Mouse (Mus musculus): ENCODE measurements around the gene Stpg4. TPM values are rescaled to one million over a fixed set of nuclear protein-coding genes. Genes with fewer than 3 reads are reported as not detected.
A peak's percentile ranks its signal among the peaks of the same experiment; 100 is the strongest.

Gene Stpg4
- polyA plus RNA-seq, 1 experiment from 2014 or later: not detected

DNA sequence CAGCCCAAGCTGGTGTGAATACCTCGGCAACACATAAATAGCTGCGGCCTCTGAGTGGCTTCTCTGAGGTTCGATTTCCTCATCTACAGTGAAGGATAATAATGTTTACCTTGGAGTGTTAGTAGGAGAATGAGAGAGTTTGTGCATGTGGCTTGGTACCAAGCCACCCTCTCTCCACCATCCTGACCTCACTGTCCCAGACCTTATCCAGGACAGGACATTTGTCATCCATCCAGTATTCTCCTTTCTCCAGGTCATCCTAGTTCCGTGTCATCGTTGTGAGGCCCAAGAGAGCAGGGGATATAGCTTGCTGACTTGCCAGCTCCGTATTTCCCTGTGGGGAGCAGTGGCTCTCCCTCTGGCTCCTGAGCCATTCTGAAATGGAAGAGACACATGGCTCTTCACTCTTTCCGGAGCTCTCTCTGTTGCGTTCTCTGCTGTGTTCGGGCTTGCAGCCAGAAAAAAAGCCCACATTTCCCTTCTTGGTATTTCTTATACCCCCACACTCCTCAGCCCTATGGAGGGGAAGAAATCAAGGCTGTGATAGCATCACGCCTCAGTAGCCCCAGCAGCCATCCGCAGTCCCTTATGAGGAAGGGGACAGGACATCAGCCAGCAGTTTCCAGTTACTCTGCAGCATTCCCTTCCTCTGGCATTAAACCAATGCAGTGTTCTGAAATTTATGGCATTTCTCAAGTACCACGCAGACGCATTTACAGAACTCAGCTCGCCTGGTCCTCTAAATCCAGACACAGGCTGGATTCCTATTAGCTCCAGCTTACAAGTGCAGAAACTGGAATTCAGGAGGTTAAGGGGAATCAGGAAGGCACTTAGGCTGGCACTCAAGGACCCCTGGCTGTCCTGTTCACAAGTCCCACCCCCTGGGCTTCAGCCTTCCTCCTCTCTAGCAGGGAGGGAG, 32.5 kb upstream of the Stpg4 start:
- DNase-seq (ENCODE audit: low spot score): peak; percentile 19
- Histone ChIP-seq H3K27ac (replicated peaks) (peak overlapping the region; percentile 64), H3K9me3 (replicated peaks) (no peaks in the 10 kb centered on the region), H3K36me3 (no peaks in the 10 kb centered on the region), H3K4me3 (peak overlapping the region; percentile 34), H3K27me3 (ENCODE audit: low read depth, poor library complexity, severe bottlenecking) (peaks cover 23% of the 10 kb centered on the region), H3K4me1 (peaks cover 50% of the 10 kb centered on the region)
- WGBS: 24% methylated on average over 14 of the region's 14 CpGs

DNA sequence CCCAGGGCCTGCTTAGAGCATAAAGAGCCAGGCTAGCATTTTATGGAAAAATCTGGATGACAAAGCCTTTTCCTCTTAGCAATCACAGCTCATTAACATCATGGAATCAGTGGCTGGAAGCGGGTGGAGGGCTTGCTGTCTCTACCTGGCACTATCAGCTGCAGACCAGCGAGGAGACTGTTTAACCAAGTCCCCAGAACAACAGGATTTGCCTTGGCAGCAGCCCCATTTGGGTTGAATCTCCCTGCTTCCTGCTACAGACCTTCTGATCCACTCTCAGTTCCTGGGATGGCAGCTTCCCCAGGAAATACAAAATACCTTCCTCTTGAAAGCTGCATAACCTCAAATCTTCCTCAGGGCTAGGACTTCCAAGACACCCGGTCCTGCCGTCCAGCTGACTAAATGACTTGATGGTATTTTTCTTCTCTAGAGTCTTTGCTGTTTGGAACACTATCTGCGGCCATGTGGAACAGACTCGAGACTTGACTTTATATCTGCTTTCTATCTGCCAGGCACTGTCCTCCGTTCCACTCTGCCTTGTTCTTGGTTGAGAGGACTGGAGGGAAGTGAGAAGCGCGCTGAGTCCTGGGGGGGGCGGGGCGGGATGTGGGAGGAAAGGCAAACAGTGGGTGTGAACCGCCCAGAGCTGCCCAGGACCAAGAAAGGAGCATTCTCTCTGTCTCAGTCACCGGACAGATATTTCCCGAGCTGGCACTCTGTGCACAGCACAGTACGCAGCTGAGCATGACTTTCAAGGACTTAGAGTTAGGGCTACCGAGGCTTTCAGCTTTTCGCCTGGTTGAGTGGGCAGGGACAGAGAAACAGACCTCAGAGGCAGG, 31.6 kb upstream of the Stpg4 start:
- Histone ChIP-seq H3K36me3 (no peaks in the 10 kb centered on the region), H3K4me3 (peak overlapping the region; percentile 34), H3K4me1 (peaks cover 50% of the 10 kb centered on the region), H3K27me3 (ENCODE audit: low read depth, poor library complexity, severe bottlenecking) (peaks cover 23% of the 10 kb centered on the region), H3K27ac (replicated peaks) (peak overlapping the region; percentile 64), H3K9me3 (replicated peaks) (no peaks in the 10 kb centered on the region)
- DNase-seq (ENCODE audit: low spot score): peak; percentile 39
- 11% methylated on average over 14 of the region's 17 CpGs for WGBS

DNA sequence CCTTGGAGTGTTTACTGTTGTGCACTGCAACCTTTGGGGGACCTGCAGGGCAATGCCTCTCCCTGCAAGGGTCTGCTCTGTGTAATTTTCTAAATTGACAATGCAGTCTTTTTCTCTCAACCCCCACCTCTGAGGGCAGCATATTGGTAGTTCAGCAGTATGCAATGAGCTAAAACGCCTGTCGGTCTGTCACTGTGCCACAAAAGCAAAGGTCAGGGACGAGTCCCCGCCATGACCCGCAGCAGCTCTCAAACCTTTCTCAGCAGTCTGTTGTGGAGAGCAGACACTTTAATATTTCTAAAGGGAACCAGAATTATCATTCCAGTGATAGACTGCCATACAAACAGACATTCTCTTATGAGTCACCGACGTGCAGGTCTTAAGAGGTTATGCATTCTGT, 30.4 kb upstream of the Stpg4 start:
- no peak for DNase-seq (ENCODE audit: low spot score)
- H3K36me3 ChIP-seq: no peaks in the 10 kb centered on the region
- H3K27ac ChIP-seq (replicated peaks): peak overlapping the region; percentile 59
- H3K4me3 ChIP-seq: no peak overlapping the region
- no peaks in the 10 kb centered on the region for H3K9me3 ChIP-seq (replicated peaks)
- H3K4me1 ChIP-seq: peaks cover 50% of the 10 kb centered on the region
- peaks cover 23% of the 10 kb centered on the region for H3K27me3 ChIP-seq (ENCODE audit: low read depth, poor library complexity, severe bottlenecking)
- WGBS: 55% methylated on average over 7 of the region's 7 CpGs

DNA sequence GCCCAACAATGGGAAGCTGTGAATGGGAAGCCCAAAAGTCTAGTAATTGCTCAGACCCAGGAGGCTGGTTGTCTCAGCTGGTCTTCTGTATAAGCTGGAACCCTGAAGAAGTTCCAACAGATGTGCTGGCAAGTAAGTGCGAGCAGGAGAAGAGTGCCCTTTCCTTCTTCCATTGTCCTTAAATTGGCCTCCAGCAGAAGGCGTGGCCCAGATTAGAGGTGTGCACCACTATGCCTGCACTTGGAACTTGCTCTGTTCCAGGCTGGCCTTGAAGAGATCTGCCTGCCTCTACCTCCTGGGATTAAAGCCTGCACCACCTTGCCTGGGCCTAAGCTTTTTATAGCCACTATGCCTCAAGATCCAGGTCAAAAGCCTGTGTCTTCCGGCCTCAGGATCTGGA, 26.6 kb upstream of the Stpg4 start:
- no peak overlapping the region for H3K27ac ChIP-seq (replicated peaks)

DNA sequence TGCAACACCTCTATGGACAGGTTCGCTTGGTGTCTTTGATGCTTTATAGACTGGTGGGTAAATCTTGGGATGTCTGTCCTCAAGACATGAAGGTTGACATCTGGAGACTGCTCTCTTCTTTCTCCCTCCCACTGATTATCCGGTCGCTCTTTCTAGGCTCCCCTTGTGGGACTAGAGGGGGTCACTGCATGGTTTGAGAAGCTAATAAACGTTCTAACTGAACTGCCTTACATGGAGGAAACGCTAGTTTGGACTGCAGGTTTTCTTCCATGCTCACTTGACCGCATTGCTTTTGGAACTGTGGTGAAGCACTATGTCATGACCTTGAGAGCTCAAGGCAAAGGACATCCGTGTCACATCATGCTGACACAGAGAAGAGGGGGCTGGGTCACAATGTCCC, 25.8 kb upstream of the Stpg4 start:
- peaks cover 12% of the 10 kb centered on the region for H3K4me1 ChIP-seq
- H3K9me3 ChIP-seq (replicated peaks): no peaks in the 10 kb centered on the region
- DNase-seq (ENCODE audit: low spot score): no peak
- H3K4me3 ChIP-seq: no peak overlapping the region
- no peaks in the 10 kb centered on the region for H3K36me3 ChIP-seq
- no peaks in the 10 kb centered on the region for H3K27me3 ChIP-seq (ENCODE audit: low read depth, poor library complexity, severe bottlenecking)
- WGBS: 85% methylated on average over 7 of the region's 7 CpGs
- H3K27ac ChIP-seq (replicated peaks): no peak overlapping the region

More for the DNA sequence above, 26.6 kb upstream of the Stpg4 start:
- Histone ChIP-seq H3K4me1 (peaks cover 20% of the 10 kb centered on the region), H3K9me3 (replicated peaks) (no peaks in the 10 kb centered on the region), H3K4me3 (no peak overlapping the region), H3K36me3 (no peaks in the 10 kb centered on the region), H3K27me3 (ENCODE audit: low read depth, poor library complexity, severe bottlenecking) (no peaks in the 10 kb centered on the region)
- DNase-seq (ENCODE audit: low spot score): no peak
- WGBS: 89% methylated on average over 3 of the region's 3 CpGs

DNA sequence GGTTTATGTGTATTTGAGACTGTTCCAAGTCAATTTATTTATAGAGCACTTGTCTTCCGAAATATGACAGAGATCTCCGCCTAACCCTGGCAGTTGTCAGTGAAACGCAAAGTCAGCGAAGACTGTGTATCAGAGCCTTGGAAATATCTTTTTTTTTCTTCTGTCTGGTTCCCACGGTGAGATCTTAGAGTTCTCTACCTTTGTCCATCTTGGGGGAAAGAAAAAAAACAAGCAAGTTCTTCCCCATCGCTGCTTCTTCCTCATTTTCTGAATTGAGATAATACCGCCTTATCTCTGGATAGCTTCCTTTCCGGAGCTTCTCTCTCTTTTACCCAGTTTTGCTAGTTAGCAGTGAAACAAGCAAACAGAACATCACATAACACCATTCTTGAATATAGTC, 21.3 kb upstream of the Stpg4 start:
- Histone ChIP-seq H3K4me3 (no peak overlapping the region), H3K36me3 (peaks cover 8% of the 10 kb centered on the region), H3K27me3 (ENCODE audit: low read depth, poor library complexity, severe bottlenecking) (no peaks in the 10 kb centered on the region), H3K4me1 (peaks cover 20% of the 10 kb centered on the region), H3K27ac (replicated peaks) (no peak overlapping the region), H3K9me3 (replicated peaks) (no peaks in the 10 kb centered on the region)
- WGBS: 90% methylated on average over 8 of the region's 8 CpGs
- DNase-seq (ENCODE audit: low spot score): no peak

DNA sequence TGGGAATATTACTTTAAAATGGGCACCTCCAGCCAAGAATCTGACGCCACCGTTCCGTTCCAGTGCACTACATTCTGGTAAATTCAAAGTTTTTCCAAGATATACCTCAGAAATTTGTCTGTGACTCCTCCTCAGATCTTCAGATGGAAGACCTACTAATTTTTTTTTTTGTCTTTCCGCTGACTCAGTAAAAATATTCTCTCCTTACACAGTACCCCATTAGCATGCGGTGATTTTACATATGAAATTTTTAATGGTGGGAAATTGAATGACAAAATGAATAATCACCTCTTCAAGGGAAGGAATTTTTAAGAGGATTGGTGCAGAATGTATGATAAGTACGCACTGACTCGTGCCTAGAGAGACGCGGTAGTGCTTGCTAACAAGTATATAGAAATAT, 20.8 kb upstream of the Stpg4 start:
- H3K9me3 ChIP-seq (replicated peaks): no peaks in the 10 kb centered on the region
- no peaks in the 10 kb centered on the region for H3K27me3 ChIP-seq (ENCODE audit: low read depth, poor library complexity, severe bottlenecking)
- no peak for DNase-seq (ENCODE audit: low spot score)
- peaks cover 13% of the 10 kb centered on the region for H3K36me3 ChIP-seq
- H3K27ac ChIP-seq (replicated peaks): no peak overlapping the region
- peaks cover 25% of the 10 kb centered on the region for H3K4me1 ChIP-seq
- 95% methylated on average over 9 of the region's 9 CpGs for WGBS
- no peak overlapping the region for H3K4me3 ChIP-seq

DNA sequence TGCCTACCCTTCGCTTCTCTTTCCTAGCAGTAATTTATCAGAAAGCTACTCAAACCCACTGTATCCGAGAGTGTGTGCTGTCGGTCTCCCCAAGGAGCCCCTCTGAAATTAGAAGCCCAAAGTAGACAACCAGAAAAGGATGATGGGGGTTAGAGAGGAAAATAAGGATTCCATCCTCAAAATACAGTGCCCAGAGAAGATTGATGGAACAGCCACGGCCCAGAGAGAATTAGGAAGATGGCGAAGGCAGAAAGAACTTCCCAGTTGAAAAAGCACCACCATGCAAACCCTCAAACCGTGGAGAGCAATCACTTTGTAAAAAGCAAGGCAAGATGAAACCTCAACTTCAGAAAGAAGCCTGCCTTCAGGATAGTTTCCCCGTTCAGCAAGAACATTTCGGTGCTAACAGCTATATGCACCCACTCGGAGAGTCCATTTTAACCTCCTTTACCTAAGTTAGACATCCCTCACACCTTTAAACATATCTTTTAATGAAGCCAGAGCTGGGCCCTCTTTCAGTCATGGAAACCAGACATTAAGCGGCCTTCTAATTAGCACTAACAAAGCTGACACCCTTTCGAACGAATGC, 20.2 kb upstream of the Stpg4 start:
- Histone ChIP-seq H3K27ac (replicated peaks) (peak overlapping the region; percentile 100), H3K27me3 (ENCODE audit: low read depth, poor library complexity, severe bottlenecking) (no peaks in the 10 kb centered on the region), H3K4me1 (peaks cover 31% of the 10 kb centered on the region), H3K9me3 (replicated peaks) (no peaks in the 10 kb centered on the region), H3K4me3 (peak overlapping the region; percentile 88), H3K36me3 (peaks cover 17% of the 10 kb centered on the region)
- 43% methylated on average over 12 of the region's 12 CpGs for WGBS
- no peak for DNase-seq (ENCODE audit: low spot score)

DNA sequence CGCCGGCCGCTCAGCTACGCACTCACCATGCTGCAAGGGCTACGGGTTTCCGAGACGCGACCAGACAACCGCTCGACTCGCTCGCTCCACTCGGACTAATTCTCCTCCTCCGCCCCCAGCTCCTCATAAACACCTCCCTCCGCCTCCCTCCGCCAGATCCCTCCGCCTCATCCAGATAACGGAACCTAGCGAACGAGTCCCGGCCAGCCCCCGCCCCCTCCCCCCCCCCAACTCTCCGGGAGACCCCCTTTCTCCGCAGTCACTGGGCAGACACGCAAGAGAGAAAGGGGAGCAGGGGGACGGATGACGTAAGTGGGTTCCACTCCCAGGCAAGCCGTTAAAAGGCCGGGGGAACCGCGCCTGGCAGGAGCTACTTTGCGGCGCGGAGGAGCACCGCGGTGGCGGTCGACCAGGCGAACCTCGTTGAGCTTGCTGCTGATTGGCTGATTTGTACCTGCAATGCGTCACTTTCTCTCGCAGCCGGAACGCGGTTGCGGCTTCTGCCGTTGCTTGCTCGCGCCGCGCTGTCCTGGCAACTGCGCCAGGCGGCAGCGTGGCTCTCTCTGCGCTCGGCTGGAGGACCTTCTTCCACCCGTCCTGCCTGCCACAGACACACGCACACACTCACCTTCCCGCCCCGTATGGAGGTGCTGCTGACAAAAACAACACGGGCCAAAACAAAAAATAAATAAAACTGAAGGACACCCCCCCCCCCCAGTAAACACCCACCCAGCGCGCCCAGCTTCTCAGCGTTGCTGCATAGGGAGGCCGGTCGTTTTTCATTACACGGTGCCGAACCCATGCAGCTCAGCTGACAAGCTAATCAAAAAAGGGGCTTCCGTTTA, 19.4 kb upstream of the Stpg4 start, which contains the start of gene Calm2:
Gene Calm2, minus strand, starts transcription at position 169 of the 845 bp plus-strand sequence.
- under 1% methylated on average over 68 of the region's 69 CpGs for WGBS
- H3K9me3 ChIP-seq (replicated peaks): no peaks in the 10 kb centered on the region
- H3K27ac ChIP-seq (replicated peaks): peak within 1 kb of the TSS; percentile 100
- peak within 1 kb of the TSS; percentile 88 for H3K4me3 ChIP-seq
- H3K4me1 ChIP-seq: peaks cover 39% of the 10 kb centered on the region
- H3K36me3 ChIP-seq: peaks cover 24% of the 10 kb centered on the region
- peak; percentile 99 for DNase-seq (ENCODE audit: low spot score)
- no peaks in the 10 kb centered on the region for H3K27me3 ChIP-seq (ENCODE audit: low read depth, poor library complexity, severe bottlenecking)

DNA sequence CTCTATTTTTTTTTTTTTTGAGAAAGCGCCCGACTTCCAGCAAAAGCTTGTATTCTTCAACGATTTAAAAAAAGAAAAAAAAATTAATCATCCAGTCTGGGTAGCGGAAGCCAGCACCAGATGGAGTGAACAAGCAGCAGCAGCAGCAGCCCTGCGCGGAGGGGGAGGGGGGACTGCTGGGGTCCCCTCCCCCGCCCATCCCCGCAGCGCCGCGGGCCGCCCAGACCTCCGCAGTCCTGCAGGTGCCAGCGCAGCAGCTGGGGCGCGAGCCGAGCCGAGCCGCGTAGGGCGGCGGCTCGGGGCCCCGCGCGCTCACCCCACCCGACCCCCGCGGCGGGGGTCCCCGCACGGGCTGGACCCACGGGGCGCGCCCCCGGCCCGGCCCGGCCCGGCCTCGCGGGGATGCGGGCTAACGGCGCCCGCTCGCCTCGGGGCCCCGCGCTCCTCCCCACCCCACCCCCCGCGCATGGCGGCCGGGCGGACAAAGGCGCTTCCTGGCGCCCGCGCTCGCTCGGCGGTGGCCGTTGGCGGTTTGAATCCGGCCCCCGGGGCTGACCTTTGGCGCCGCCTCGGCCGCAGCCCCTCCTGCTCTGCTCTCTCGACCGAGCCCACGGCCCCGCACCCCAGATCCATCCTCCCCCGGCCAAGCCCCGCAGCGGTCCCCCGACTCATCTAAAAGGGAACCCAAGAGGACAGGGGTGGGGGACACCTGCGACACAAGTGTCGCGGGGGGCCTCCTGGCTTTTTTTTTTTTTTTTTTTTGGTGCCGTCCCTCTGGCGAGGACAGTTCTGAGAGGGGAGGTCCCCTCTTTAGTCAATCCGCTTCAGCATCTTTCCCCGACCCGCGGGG, 18.6 kb upstream of the Stpg4 start:
- DNase-seq (ENCODE audit: low spot score): peak; percentile 77
- peaks cover 32% of the 10 kb centered on the region for H3K36me3 ChIP-seq
- peaks cover 45% of the 10 kb centered on the region for H3K4me1 ChIP-seq
- peak overlapping the region; percentile 88 for H3K4me3 ChIP-seq
- H3K27me3 ChIP-seq (ENCODE audit: low read depth, poor library complexity, severe bottlenecking): no peaks in the 10 kb centered on the region
- WGBS: 1% methylated on average over 85 of the region's 86 CpGs
- H3K27ac ChIP-seq (replicated peaks): peak overlapping the region; percentile 100
- H3K9me3 ChIP-seq (replicated peaks): no peaks in the 10 kb centered on the region

DNA sequence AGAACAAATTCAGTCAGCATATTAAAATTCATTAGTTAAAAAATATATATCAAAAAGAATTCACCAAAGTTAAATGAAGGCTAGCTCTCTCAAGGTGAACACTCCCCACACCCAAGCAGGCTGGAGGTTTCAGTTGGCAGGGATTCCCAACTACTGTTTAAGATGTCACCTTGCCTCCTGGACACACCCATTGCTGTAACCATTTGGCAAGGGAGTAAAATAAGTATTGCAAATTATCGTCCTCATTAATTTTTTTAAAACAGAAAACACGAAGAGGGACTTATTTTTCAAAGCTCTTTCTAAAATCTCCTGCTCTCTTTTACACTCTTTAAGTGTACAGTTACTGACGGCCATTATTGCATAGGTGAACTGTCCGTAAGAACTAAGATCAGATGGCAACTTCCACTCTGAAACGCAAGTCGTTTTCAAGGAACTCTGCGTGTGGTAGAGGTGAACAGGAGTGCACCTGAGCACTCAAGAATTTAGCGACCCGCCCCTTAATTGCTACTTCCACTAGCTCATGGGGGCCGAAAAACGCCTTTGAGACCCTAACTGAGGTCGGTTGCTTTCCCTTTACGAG, 17.9 kb upstream of the Stpg4 start:
- no peaks in the 10 kb centered on the region for H3K27me3 ChIP-seq (ENCODE audit: low read depth, poor library complexity, severe bottlenecking)
- peaks cover 45% of the 10 kb centered on the region for H3K4me1 ChIP-seq
- peak overlapping the region; percentile 88 for H3K4me3 ChIP-seq
- peak overlapping the region; percentile 100 for H3K27ac ChIP-seq (replicated peaks)
- H3K9me3 ChIP-seq (replicated peaks): no peaks in the 10 kb centered on the region
- DNase-seq (ENCODE audit: low spot score): no peak
- peaks cover 38% of the 10 kb centered on the region for H3K36me3 ChIP-seq
- WGBS: under 1% methylated on average over 13 of the region's 13 CpGs
